9 mouse cellular contexts compared by ENCODE assay signal in the genomic region with DNA sequence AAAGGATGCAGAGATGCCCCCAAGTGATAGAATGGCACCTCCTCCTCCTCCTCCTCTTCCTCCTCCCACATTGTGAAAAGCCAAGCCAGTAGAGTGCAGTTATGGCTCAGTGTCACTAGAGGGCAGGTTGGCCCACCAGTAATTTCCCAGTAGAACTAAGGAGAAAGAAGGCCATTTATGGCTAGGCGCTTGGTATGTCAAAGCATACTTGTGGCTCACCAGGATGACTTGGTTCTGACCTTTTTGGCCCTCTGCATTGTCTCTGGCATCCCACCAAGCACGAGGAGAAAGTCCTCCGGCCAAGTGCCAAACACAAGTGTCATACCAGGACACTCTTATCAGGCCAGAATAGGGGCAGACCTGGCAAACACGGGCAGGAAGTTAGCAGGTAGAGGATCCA. TPM values are rescaled to one million over a fixed set of nuclear protein-coding genes. Genes with fewer than 3 reads are reported as not detected.
DNase-seq lines count a peak whose midpoint lies in the region; ATAC-seq and TF ChIP-seq lines count a peak whose summit lies in the region.
"Had no signal": no experiment of that assay in that cellular context is flagged by ENCODE, and none has a peak within 500 bp of the region (broad histone marks: within the 10 kb centered on the region; RNA-seq: fewer than 3 reads in every experiment).

No protein-coding gene starts in this region.

- WGBS in liver, embryonic 14.5 days (ENCODE audit: insufficient replicate concordance), result 29% methylated on average over 4 of the region's 4 CpGs

- H3K27ac ChIP-seq in liver, embryonic 14.5 days, result no peak overlapping the region
- H3K27ac ChIP-seq: hindbrain, embryonic 15.5 days had no signal

- no peaks in the 10 kb centered on the region for H3K36me3 ChIP-seq in liver, embryonic 14.5 days (replicated peaks; ENCODE audit: control insufficient read depth, insufficient read depth, low read depth)
- H3K36me3 ChIP-seq: hindbrain, embryonic 15.5 days had no signal

- DNase-seq in adrenal gland, adult (ENCODE audit: inconsistent age in 2 of 2, low spot score in 1 of 2), result peak; percentile 81 to 88
- no peak for DNase-seq in adrenal gland, postnatal 4 days (ENCODE audit: low spot score in 2 of 2)
- peak; percentile 9 for DNase-seq in ovary, adult 18-20 months (ENCODE audit: low spot score)
- DNase-seq in ovary, postnatal 10 days (ENCODE audit: low spot score), result no peak
- peak; percentile 13 to 32 for DNase-seq in cerebellum, postnatal 36 days
- DNase-seq in liver, embryonic 14.5 days (ENCODE audit: low read depth in 3 of 3, low spot score in 3 of 3), result peak in 2 of 3 experiments; percentile 20 to 22
- peak; percentile 54 for DNase-seq in right cerebral cortex, postnatal 25 days

- no peaks in the 10 kb centered on the region for H3K9me3 ChIP-seq in liver, embryonic 14.5 days (ENCODE audit: control insufficient read depth, low read length)
- H3K9me3 ChIP-seq: hindbrain, embryonic 15.5 days had no signal

- no peak overlapping the region for H3K4me2 ChIP-seq in liver, embryonic 14.5 days (ENCODE audit: low read depth)
- H3K4me2 ChIP-seq: hindbrain, embryonic 15.5 days had no signal

- no peaks in the 10 kb centered on the region for H3K4me1 ChIP-seq in liver, embryonic 14.5 days (replicated peaks; ENCODE audit: control insufficient read depth in 2 of 2, insufficient read depth in 2 of 2, low read length in 1 of 2)

- peak; percentile 78 for TF ChIP-seq CTCF in liver, embryonic 14.5 days (IDR thresholded peaks at IDR 0.05; ENCODE audit: low read depth)

- no peak overlapping the region for H3K9ac ChIP-seq in liver, embryonic 14.5 days (replicated peaks)
- H3K9ac ChIP-seq: hindbrain, embryonic 15.5 days had no signal

- ATAC-seq in hematopoietic stem cell, adult 5-6 weeks (replicated peaks in 1 of 2; ENCODE audit: insufficient read depth in 1 of 2, low FRiP score in 2 of 2, low TSS enrichment in 1 of 2, low read depth in 1 of 2, poor library complexity in 2 of 2, severe bottlenecking in 2 of 2), result peak; percentile 59 to 80
- no peak for ATAC-seq in liver, embryonic 14.5 days (ENCODE audit: insufficient read depth)

- H3K4me3 ChIP-seq in liver, embryonic 14.5 days (ENCODE audit: insufficient read depth in 1 of 2, low read depth in 2 of 2, low read length in 2 of 2), result no peak overlapping the region
- H3K4me3 ChIP-seq: hindbrain, embryonic 15.5 days had no signal

- TF ChIP-seq EP300 in liver, embryonic 14.5 days (IDR thresholded peaks at IDR 0.05; ENCODE audit: low read depth), result no peak

- H3K27me3 ChIP-seq in liver, embryonic 14.5 days (ENCODE audit: control insufficient read depth, insufficient read depth, low read length), result peaks cover 22% of the 10 kb centered on the region
- H3K27me3 ChIP-seq: hindbrain, embryonic 15.5 days had no signal

RNA-seq across cellular contexts. Expression of a gene that starts 4.5 kb away (rescaled TPM):
- 10 to 100 TPM; 18.1 to 20.4 TPM for total RNA-seq in adrenal gland, postnatal 4 days (2021)
- total RNA-seq in hematopoietic stem cell, adult 5-6 weeks (2017), result 89.6 and 108 TPM in 2 replicates
- polyA plus RNA-seq in liver, embryonic 14.5 days (2012; rRNA removed), result 2.3 and 2.6 TPM in 2 replicates
- 2.5 and 2.7 TPM in 2 replicates for polyA plus RNA-seq in liver, embryonic 14.5 days (2014; fragmentation: Nextera tagmentation; extraction: Ambion mirVana)

Comparison
In these comparisons a context has a peak if more than half of its experiments do, and no peak if none do; other contexts are left out.
1. DNase-seq: peak in adrenal gland, adult (2 of 2), ovary, adult 18-20 months (single experiment), cerebellum, postnatal 36 days (2 of 2), liver, embryonic 14.5 days (2 of 3) and right cerebral cortex, postnatal 25 days (single experiment); none in adrenal gland, postnatal 4 days (0 of 2) and ovary, postnatal 10 days (single experiment).